Mouse (Mus musculus) kidney, postnatal 0 days (tissue): ENCODE measurements at regions not wholly inside any gene's neighbourhood (a gene's known extent, or its start where the extent isn't known, plus 50 kb on each side); places are given as distances from the start of the nearest gene placed in this dataset.

Source experiments
- ATAC-seq: fragments of 200-750 bp; cut with Nextera tagmentation; replicated peaks from 2 replicates; pipeline ENCODE4 v1.8.0; 2017; ENCODE audit warnings: low read depth, moderate number of reproducible peaks, moderate TSS enrichment, moderate library complexity; ENCODE audit not compliant: low FRiP score
- DNase-seq: peaks from one replicate; pipeline ENCODE4 v3.0.0-alpha.2; 2016; ENCODE audit warnings: low spot score
- H3K27ac ChIP-seq: fragments of 300-500 bp; sonication (generic); 2 replicates; pipeline ENCODE4 v1.5.1; 2014; ENCODE audit warnings: mild to moderate bottlenecking
- H3K27me3 ChIP-seq: fragments of 300-500 bp; sonication (generic); 2 replicates; pipeline ENCODE4 v1.6.1; 2014; ENCODE audit warnings: low read length, mixed read lengths; ENCODE audit not compliant: insufficient read depth
- H3K36me3 ChIP-seq: fragments of 300-500 bp; sonication (generic); 2 replicates; pipeline ENCODE4 v1.6.1; 2014; ENCODE audit warnings: low read length, mixed read lengths; ENCODE audit not compliant: insufficient read depth
- H3K4me1 ChIP-seq: fragments of 300-500 bp; sonication (generic); replicated peaks from 2 replicates; pipeline ENCODE4 v1.6.1; 2014; ENCODE audit warnings: antibody characterized with exemption, low read length, mixed read lengths; ENCODE audit not compliant: insufficient read depth
- H3K4me2 ChIP-seq: fragments of 300-500 bp; sonication (generic); 2 replicates; pipeline ENCODE4 v1.6.1; 2014; ENCODE audit warnings: mild to moderate bottlenecking, low read length, moderate library complexity, mixed read lengths
- H3K4me3 ChIP-seq: fragments of 300-500 bp; sonication (generic); replicated peaks from 2 replicates; pipeline ENCODE4 v1.5.1; 2014; ENCODE audit warnings: low read depth, low read length
- H3K9ac ChIP-seq: fragments of 300-500 bp; sonication (generic); 2 replicates; pipeline ENCODE4 v1.6.1; 2014; ENCODE audit warnings: low read depth, low read length
- H3K9me3 ChIP-seq: fragments of 300-500 bp; sonication (generic); replicated peaks from 2 replicates; pipeline ENCODE4 v1.6.1; 2016; ENCODE audit warnings: low read length, inconsistent platforms, mixed read lengths
- CTCF ChIP-seq: IDR thresholded peaks from 2 replicates; pipeline ENCODE4 v1.5.1; 2016; ENCODE audit warnings: antibody characterized with exemption, low read depth, mild to moderate bottlenecking, moderate library complexity
- WGBS: fragments of 180-500 bp; shearing (Covaris S2); extraction: QIAGEN DNeasy Blood & Tissue Kit; methylation state at CpG from one replicate; pipeline ENCODE4 v1.1.7; 2014; 5-methylcytosine and 5-hydroxymethylcytosine counted together

GRCm38 (mm10) chr11:113132078-113133064 is 350.3 kb downstream of the Sox9 start:
- no peak for DNase-seq
- Histone ChIP-seq H3K9me3 (no peaks in the 10 kb centered on the region), H3K27me3 (no peaks in the 10 kb centered on the region), H3K4me2 (no peak overlapping the region), H3K4me3 (no peak overlapping the region), H3K36me3 (0 out of 2 replicates have a peak, but pooled peaks cover 4% of the 10 kb centered on the region), H3K4me1 (no peaks in the 10 kb centered on the region), H3K9ac (no peak overlapping the region; the same call in 1 of the 2 replicates), H3K27ac (no peak overlapping the region)
- ATAC-seq = no peak; the same call in 1 of the 2 replicates
- WGBS = 77% methylated on average over 23 of the region's 23 CpGs
- no peak for TF ChIP-seq CTCF

DNA sequence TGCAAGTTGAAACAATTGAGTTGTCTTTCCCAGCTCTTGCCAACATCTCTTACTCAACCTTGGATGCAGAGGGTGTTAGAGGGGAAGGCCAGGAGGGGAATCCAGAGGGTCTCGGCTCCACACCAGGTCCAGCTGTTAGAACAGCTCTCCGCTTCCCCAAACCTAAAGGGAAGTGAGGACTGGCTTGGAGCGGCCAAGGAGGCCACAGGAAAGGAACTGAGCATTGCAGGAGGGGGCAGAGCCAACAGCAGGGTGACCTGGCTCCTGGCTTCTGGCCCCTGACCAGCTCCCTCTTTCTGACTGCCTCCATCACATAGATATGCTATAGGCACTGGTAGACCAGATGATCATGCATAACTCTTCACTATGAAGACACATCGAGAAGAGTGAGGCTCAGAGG is 351.4 kb downstream of the Sox9 start:
- Histone ChIP-seq H3K9me3 (no peaks in the 10 kb centered on the region), H3K36me3 (0 out of 2 replicates have a peak, but pooled peaks cover 4% of the 10 kb centered on the region), H3K9ac (no peak overlapping the region), H3K27me3 (no peaks in the 10 kb centered on the region), H3K4me1 (no peaks in the 10 kb centered on the region), H3K27ac (no peak overlapping the region), H3K4me2 (no peak overlapping the region), H3K4me3 (no peak overlapping the region)
- no peak for TF ChIP-seq CTCF
- ATAC-seq = no peak
- 82% methylated on average over 4 of the region's 4 CpGs for WGBS
- no peak for DNase-seq

DNA sequence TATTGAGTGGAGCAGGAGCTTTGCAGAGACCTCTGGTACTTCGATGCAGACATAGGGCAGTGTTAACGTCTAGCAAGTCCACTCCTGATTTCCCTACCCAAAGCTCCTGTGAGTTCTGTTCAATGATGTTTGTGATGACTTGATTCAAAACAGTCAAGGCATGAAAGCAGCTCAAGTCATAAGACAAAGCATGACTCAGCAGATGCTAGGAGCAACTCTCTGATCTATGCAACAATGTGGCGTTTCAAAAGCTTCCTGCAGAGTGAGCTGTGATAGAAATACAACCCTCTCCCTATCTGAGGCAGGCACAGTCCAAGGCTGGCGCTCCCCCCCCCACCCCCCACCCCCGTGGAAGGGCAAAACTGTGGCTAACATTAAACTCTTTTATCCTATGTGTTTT is 353.2 kb downstream of the Sox9 start:
- DNase-seq (no peak), ATAC-seq (no peak)
- H3K4me3 ChIP-seq = no peak overlapping the region
- 75% methylated on average over 5 of the region's 5 CpGs for WGBS
- H3K9me3 ChIP-seq = no peaks in the 10 kb centered on the region
- TF ChIP-seq CTCF = no peak
- no peak overlapping the region for H3K9ac ChIP-seq
- 0 out of 2 replicates have a peak, but pooled peaks cover 2% of the 10 kb centered on the region for H3K4me1 ChIP-seq
- 0 out of 2 replicates have a peak, but pooled peaks cover under 1% of the 10 kb centered on the region for H3K36me3 ChIP-seq
- H3K4me2 ChIP-seq = no peak overlapping the region
- no peaks in the 10 kb centered on the region for H3K27me3 ChIP-seq
- no peak overlapping the region for H3K27ac ChIP-seq

GRCm38 (mm10) chr11:113138462-113138861 is 356.4 kb downstream of the Sox9 start:
- H3K27ac ChIP-seq = no peak overlapping the region
- no peaks in the 10 kb centered on the region for H3K36me3 ChIP-seq
- H3K9ac ChIP-seq = no peak overlapping the region
- H3K4me3 ChIP-seq = no peak overlapping the region
- WGBS = 77% methylated on average over 5 of the region's 5 CpGs
- TF ChIP-seq CTCF = no peak
- H3K4me1 ChIP-seq = peaks cover 2% of the 10 kb centered on the region; the same call in 1 of the 2 replicates
- ATAC-seq = no peak
- no peaks in the 10 kb centered on the region for H3K27me3 ChIP-seq
- H3K4me2 ChIP-seq = no peak overlapping the region
- H3K9me3 ChIP-seq = no peaks in the 10 kb centered on the region
- no peak for DNase-seq

- TF ChIP-seq CTCF = no peak
- DNase-seq = no peak
- H3K9me3 ChIP-seq = no peaks in the 10 kb centered on the region
- no peak overlapping the region for H3K4me3 ChIP-seq
- no peak overlapping the region for H3K27ac ChIP-seq
- H3K36me3 ChIP-seq = no peaks in the 10 kb centered on the region
- no peaks in the 10 kb centered on the region for H3K27me3 ChIP-seq
- no peak for ATAC-seq
- no peak overlapping the region for H3K4me2 ChIP-seq
- peaks cover 15% of the 10 kb centered on the region for H3K4me1 ChIP-seq
- WGBS = 85% methylated on average over 9 of the region's 9 CpGs
- no peak overlapping the region for H3K9ac ChIP-seq
These were observed 358.6 kb downstream of the Sox9 start for GRCm38 (mm10) chr11:113140595-113140994.

DNA sequence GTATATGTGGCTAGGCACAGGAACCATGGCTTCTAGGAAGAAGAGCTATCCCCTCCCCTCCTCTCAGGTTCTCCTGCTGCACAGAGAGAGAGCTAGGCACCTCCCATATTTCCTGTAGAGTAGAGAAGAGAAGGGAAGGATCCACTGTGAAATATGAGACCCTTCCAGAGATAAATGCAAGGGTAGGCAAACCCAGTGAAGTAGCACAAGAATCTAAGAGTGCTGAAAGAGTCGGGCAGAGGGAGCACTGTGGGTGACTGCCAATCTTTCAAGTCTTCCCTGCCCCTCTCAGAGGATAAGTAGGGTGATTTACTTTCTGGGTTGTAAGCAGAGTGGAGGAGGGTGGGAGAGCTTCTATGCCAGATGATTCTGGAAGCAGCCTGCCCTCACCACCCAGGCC is 360.8 kb downstream of the Sox9 start:
- Histone ChIP-seq H3K36me3 (no peaks in the 10 kb centered on the region), H3K4me3 (no peak overlapping the region), H3K4me2 (no peak overlapping the region), H3K9ac (no peak overlapping the region), H3K27me3 (no peaks in the 10 kb centered on the region), H3K27ac (no peak overlapping the region), H3K4me1 (peaks cover 23% of the 10 kb centered on the region), H3K9me3 (no peaks in the 10 kb centered on the region)
- DNase-seq (peak; percentile 65), ATAC-seq (no peak; the same call in 1 of the 2 replicates)
- WGBS = 21% methylated on average over 1 of the region's 1 CpGs
- no peak for TF ChIP-seq CTCF
